Mouse (Mus musculus) ES-CJ7 (cell line): ENCODE measurements around the gene Ccdc57.

Experiments used
- DNase-seq: peaks from one replicate; pipeline ENCODE4 v3.0.0; 2011; ENCODE audit warnings: low read depth, low spot score

Ccdc57 gene

DNA sequence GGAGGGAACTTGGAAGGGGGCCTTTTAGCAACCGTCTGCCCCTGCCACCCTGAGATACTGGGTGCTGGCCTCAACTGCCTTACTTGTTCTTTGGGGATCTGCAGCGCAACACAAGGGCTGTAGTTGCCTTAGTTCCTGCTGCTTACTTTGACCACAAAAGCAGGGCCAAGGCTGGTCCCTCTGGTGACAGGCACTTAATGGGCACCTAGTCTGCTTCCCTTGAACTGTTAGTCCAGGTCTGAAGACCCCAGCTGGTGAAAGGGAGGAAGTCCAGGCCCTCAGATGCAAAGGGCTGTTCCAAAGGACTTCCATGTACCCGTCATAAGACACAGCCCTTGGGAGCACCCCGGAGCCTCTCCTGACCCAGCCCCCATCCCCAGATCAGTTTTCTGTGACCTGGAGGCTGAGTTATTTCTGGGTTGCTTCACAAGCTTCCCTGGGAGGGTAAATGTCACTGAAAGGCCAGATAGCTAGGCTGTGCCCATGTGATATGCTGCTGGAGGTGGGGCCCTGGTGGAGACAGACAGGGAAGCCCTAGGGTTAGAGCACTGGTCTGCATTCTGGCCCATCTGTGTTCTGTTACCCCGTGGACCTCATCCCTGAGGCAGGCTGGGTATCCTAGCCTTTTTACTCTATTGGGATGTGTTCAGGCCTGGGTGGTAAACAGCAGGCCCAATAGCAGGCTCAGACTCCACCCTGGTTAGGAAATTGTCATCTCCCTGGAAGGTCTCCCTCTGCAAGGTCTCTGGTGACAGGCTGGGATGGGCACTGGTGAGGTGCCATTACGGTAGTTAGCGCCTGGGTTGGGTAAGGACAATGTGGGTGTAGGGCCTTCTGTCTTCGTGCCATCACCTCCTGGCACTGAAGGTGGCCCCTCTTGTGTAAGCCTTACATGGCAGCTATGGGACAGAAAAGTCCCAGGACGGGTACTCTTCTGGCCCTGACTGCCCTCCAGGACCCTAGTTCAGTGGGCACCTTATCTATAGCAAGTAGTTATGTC lies 19.4 kb upstream of the Ccdc57 start:
- no peak for DNase-seq

DNA sequence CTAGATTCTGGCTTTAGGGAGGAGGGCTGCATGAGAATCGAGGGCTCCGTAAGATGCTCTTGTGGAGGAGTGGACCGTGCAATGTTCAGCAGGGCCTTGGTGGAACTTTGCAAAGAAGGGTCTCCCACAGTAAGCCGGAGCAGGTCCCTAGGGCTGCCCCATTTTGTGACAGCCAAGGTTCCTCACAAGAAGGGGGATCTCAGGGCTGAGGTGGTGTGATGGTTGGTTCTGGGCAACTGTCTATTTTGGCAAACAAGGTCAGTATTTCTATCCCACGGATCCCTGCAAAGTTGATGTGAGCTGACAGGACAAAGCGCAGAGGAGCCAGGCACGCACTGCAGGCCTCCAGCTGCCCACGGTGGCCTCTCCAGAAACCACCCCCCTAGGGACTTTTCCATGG lies 18.6 kb upstream of the Ccdc57 start:
- DNase-seq = no peak

GRCm38 (mm10) chr11:120950281-120951202 lies 17.9 kb upstream of the Ccdc57 start:
- peak; percentile 96 for DNase-seq

GRCm38 (mm10) chr11:120949863-120950262 lies 17.2 kb upstream of the Ccdc57 start:
- no peak for DNase-seq

- peak; percentile 59 for DNase-seq
These were observed 16.5 kb upstream of the Ccdc57 start for GRCm38 (mm10) chr11:120948861-120949851.

- DNase-seq = no peak
These were observed 15.7 kb upstream of the Ccdc57 start, which contains the start of gene Slc16a3 for GRCm38 (mm10) chr11:120948328-120948727. Gene Slc16a3, plus strand, starts transcription at chr11:120948480.

DNA sequence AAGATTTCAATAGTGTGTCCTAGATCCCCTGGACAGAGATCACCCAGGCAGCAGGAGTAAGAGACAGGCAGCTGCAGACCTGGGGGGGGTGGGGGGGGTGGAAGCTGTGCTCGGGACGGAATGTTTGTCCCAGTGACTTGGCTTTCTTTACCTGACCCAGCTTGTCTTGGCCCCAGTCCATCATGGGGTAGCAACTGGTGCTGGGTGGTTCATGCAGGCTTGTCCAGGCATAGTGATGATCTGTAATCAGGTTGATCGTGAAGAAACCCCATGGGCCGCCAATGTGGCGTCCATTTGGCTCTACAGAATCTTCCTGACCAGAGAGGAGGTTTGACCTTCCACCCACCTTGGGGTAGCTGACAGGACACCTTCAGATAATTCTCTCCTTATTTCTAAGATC lies 13.3 kb upstream of the Ccdc57 start:
- DNase-seq = no peak

GRCm38 (mm10) chr11:120945266-120945665 lies 12.6 kb upstream of the Ccdc57 start:
- no peak for DNase-seq

GRCm38 (mm10) chr11:120940959-120941358 lies 8.3 kb upstream of the Ccdc57 start:
- DNase-seq = peak; percentile 52

GRCm38 (mm10) chr11:120939712-120940341 lies 7.2 kb upstream of the Ccdc57 start:
- DNase-seq = no peak

DNA sequence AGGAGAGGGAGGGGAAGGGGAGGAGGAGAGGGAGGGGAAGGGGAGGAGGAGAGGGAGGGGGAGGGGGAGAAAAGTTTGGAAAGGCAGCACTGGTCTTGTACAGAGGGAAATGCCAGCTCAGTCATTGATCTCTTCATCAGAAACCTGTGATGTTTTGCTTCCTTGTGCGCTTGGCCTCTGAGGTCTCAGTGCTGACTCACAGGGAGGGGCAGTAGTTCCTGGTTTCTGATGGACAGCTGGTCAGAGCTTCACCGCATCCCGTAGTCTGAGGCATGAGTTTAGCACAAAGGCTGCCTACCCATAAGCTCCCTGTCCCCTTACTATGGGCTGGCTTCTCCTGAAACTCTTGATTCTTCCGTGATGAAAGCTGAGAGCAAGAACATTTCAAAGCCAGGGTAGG lies 6.1 kb upstream of the Ccdc57 start:
- DNase-seq = no peak

- DNase-seq = no peak
These were observed 5.3 kb upstream of the Ccdc57 start for GRCm38 (mm10) chr11:120937976-120938375.

- no peak for DNase-seq
These were observed 1.2 kb downstream of the Ccdc57 start for GRCm38 (mm10) chr11:120931479-120931878.

GRCm38 (mm10) chr11:120928468-120928867 lies 4.2 kb downstream of the Ccdc57 start:
- DNase-seq = no peak

DNA sequence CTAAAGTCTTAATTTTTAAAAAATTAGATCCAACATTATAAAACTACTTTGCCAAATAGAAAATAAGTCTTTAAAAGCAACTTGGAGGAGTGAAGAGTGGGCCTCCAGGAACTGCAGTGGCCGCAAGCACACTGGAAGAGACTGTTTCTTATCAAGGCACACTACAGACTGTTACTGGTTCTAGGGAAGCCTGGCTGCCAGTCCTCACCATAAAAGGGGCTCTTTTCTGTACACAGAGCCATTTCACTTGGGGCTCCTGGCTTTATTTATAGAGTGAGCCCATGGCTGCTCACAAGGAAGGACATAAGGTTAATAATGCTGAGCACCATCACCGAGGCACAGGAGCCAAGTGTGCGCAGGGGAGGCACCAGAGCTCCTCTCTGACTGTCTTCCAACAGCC lies 10.1 kb downstream of the Ccdc57 start:
- DNase-seq = no peak

- no peak for DNase-seq
These were observed 14.9 kb downstream of the Ccdc57 start for GRCm38 (mm10) chr11:120917756-120918155.

- DNase-seq = peak; percentile 69
These were observed 16.2 kb downstream of the Ccdc57 start for GRCm38 (mm10) chr11:120916477-120916876.

- DNase-seq = no peak
These were observed 18.9 kb downstream of the Ccdc57 start for GRCm38 (mm10) chr11:120913796-120914195.

GRCm38 (mm10) chr11:120905430-120905873 lies 27.2 kb downstream of the Ccdc57 start:
- peak; percentile 84 for DNase-seq

- no peak for DNase-seq
These were observed 28.1 kb downstream of the Ccdc57 start for GRCm38 (mm10) chr11:120904561-120904960.
